Mouse (Mus musculus) lung, adult 18-20 months (tissue): ENCODE results near the gene Cuta.
"Not testable (repeated sequence)": the region's sequence is repeated elsewhere in the genome, so short reads cannot be mapped to it uniquely, and the experiment has no call there.

Experiments
- DNase-seq, 2 experiments: peaks; one replicate each; pipeline ENCODE4 v3.0.0; 2022; ENCODE audit warnings: mixed read lengths in 2 of 2

The Cuta gene

GRCm38 (mm10) chr17:26933885-26934827, 5.2 kb downstream of the Cuta start:
- DNase-seq = peak in 1 of 2 experiments; percentile 34

GRCm38 (mm10) chr17:26933419-26933818, 6.0 kb downstream of the Cuta start:
- peak in 1 of 2 experiments; percentile 37 for DNase-seq

GRCm38 (mm10) chr17:26932839-26933398, 6.5 kb downstream of the Cuta start, which contains the start of gene Phf1:
TSS of gene Phf1 (plus strand) at chr17:26933052.
- peak; percentile 96 to 97 for DNase-seq

GRCm38 (mm10) chr17:26931795-26932194, 7.6 kb downstream of the Cuta start:
- DNase-seq = peak; percentile 54 to 58

- not testable (repeated sequence) for DNase-seq
Measured at GRCm38 (mm10) chr17:26925414-26925813, 14.0 kb downstream of the Cuta start.

GRCm38 (mm10) chr17:26922368-26922767, 17.0 kb downstream of the Cuta start:
- DNase-seq = not testable (repeated sequence)

GRCm38 (mm10) chr17:26919516-26919915, 19.9 kb downstream of the Cuta start:
- DNase-seq = not testable (repeated sequence)

- no peak for DNase-seq
Measured at GRCm38 (mm10) chr17:26918343-26918742, 21.0 kb downstream of the Cuta start.

- not testable (repeated sequence) for DNase-seq
Measured at GRCm38 (mm10) chr17:26917560-26917959, 21.8 kb downstream of the Cuta start.

- peak; percentile 99 for DNase-seq
Measured at GRCm38 (mm10) chr17:26916711-26917482, 22.5 kb downstream of the Cuta start, which contains the start of gene Kifc5b. TSS of gene Kifc5b (plus strand) at chr17:26917091.

GRCm38 (mm10) chr17:26915248-26915647, 24.1 kb downstream of the Cuta start:
- DNase-seq = no peak

- not testable (repeated sequence) for DNase-seq
Measured at GRCm38 (mm10) chr17:26907506-26907905, 31.9 kb downstream of the Cuta start.

- DNase-seq = no peak
Measured at GRCm38 (mm10) chr17:26904320-26904719, 35.0 kb downstream of the Cuta start.

- DNase-seq = no peak
Measured at GRCm38 (mm10) chr17:26900916-26901315, 38.5 kb downstream of the Cuta start.

GRCm38 (mm10) chr17:26895578-26895977, 43.8 kb downstream of the Cuta start:
- DNase-seq = peak; percentile 59 to 70

GRCm38 (mm10) chr17:26894342-26894741, 45.0 kb downstream of the Cuta start:
- no peak for DNase-seq

- DNase-seq = no peak
Measured at GRCm38 (mm10) chr17:26893492-26893891, 45.9 kb downstream of the Cuta start.

- no peak for DNase-seq
Measured at GRCm38 (mm10) chr17:26892635-26893375, 46.6 kb downstream of the Cuta start.

- no peak for DNase-seq
Measured at GRCm38 (mm10) chr17:26887926-26888325, 51.4 kb downstream of the Cuta start.

GRCm38 (mm10) chr17:26886047-26886749, 53.2 kb downstream of the Cuta start:
- DNase-seq = peak; percentile 83 to 87
